Comparison of ENCODE assay signal across 21 mouse cellular contexts in the genomic region with DNA sequence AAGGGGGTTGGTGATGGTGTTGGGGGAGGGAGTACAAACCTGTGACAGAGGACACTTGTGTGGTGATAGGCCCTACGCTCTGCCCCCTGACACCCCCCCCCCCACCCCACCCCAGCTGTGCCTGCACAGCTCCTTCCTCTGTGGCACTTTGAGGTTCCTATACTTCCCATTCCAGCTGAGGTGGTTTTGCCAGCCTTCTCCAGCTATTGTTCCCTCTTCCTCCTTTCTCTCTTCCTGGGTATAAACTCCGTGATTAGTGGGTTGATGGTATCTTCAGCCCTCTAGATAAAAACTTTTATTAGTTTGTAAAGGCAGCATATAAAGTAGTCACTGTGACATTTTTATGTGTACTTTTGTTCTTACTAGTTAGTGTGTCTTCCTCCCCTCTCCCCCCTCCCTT. TPM values are rescaled to one million over a fixed set of nuclear protein-coding genes. Genes with fewer than 3 reads are reported as not detected.
DNase-seq lines count a peak whose midpoint lies in the region; ATAC-seq lines count a peak whose summit lies in the region.
"Had no signal": no experiment of that assay in that cellular context is flagged by ENCODE, and none has a peak within 500 bp of the region (broad histone marks: within the 10 kb centered on the region; RNA-seq: fewer than 3 reads in every experiment).

No protein-coding gene starts in this region.

- H3K4me2 ChIP-seq in heart, embryonic 12.5 days = no peak overlapping the region
- H3K4me2 ChIP-seq in kidney, embryonic 14.5 days (replicated peaks; ENCODE audit: low read depth, low read length) = no peak overlapping the region
- no peak overlapping the region for H3K4me2 ChIP-seq in neural tube, embryonic 11.5 days (ENCODE audit: low read depth)
- no peak overlapping the region for H3K4me2 ChIP-seq in neural tube, embryonic 15.5 days
- H3K4me2 ChIP-seq in stomach, embryonic 16.5 days (ENCODE audit: low read depth, low read length) = no peak overlapping the region
- H3K4me2 ChIP-seq: hindbrain, embryonic 15.5 days had no signal

- no peaks in the 10 kb centered on the region for H3K27me3 ChIP-seq in heart, embryonic 12.5 days (replicated peaks)
- no peaks in the 10 kb centered on the region for H3K27me3 ChIP-seq in kidney, embryonic 14.5 days (ENCODE audit: control insufficient read depth, insufficient read depth, low read length)
- H3K27me3 ChIP-seq in neural tube, embryonic 11.5 days (ENCODE audit: control insufficient read depth, insufficient read depth, low read length) = no peaks in the 10 kb centered on the region
- no peaks in the 10 kb centered on the region for H3K27me3 ChIP-seq in neural tube, embryonic 15.5 days (replicated peaks)
- H3K27me3 ChIP-seq in stomach, embryonic 16.5 days (ENCODE audit: control insufficient read depth, insufficient read depth, low read length) = no peaks in the 10 kb centered on the region
- H3K27me3 ChIP-seq: hindbrain, embryonic 15.5 days had no signal

- H3K4me1 ChIP-seq in heart, embryonic 12.5 days (replicated peaks) = peaks cover 46% of the 10 kb centered on the region
- H3K4me1 ChIP-seq in kidney, embryonic 14.5 days (ENCODE audit: control insufficient read depth, insufficient read depth, low read length) = peaks cover 27% of the 10 kb centered on the region; the same call in 1 of the 2 replicates
- H3K4me1 ChIP-seq in neural tube, embryonic 11.5 days (ENCODE audit: control insufficient read depth, insufficient read depth, low read length) = peaks cover 33% of the 10 kb centered on the region
- H3K4me1 ChIP-seq in neural tube, embryonic 15.5 days = peaks cover 20% of the 10 kb centered on the region
- peaks cover 22% of the 10 kb centered on the region for H3K4me1 ChIP-seq in stomach, embryonic 16.5 days (ENCODE audit: control insufficient read depth, insufficient read depth, low read length)
- H3K4me1 ChIP-seq: megakaryocyte, embryonic 14.5 days had no signal

- WGBS in heart, embryonic 12.5 days = 38% methylated on average over 2 of the region's 2 CpGs
- WGBS in kidney, embryonic 14.5 days = 24% methylated on average over 2 of the region's 2 CpGs
- WGBS in neural tube, embryonic 11.5 days = 30% methylated on average over 2 of the region's 2 CpGs
- 11% methylated on average over 2 of the region's 2 CpGs for WGBS in neural tube, embryonic 15.5 days
- WGBS in stomach, embryonic 16.5 days = 57% methylated on average over 2 of the region's 2 CpGs

- no peak overlapping the region for H3K4me3 ChIP-seq in heart, embryonic 12.5 days
- no peak overlapping the region for H3K4me3 ChIP-seq in kidney, embryonic 14.5 days (ENCODE audit: low read length)
- H3K4me3 ChIP-seq in neural tube, embryonic 11.5 days (ENCODE audit: low read depth, low read length) = no peak overlapping the region
- no peak overlapping the region for H3K4me3 ChIP-seq in neural tube, embryonic 15.5 days (replicated peaks)
- no peak overlapping the region for H3K4me3 ChIP-seq in stomach, embryonic 16.5 days (replicated peaks; ENCODE audit: low read length)
- H3K4me3 ChIP-seq: gastrocnemius, adult 2 months; hindbrain, embryonic 15.5 days; megakaryocyte, embryonic 14.5 days had no signal

- H3K9ac ChIP-seq in heart, embryonic 12.5 days = no peak overlapping the region
- H3K9ac ChIP-seq in kidney, embryonic 14.5 days (ENCODE audit: low read depth, low read length) = no peak overlapping the region
- H3K9ac ChIP-seq in neural tube, embryonic 11.5 days (ENCODE audit: low read length) = no peak overlapping the region
- H3K9ac ChIP-seq in neural tube, embryonic 15.5 days (replicated peaks) = no peak overlapping the region
- no peak overlapping the region for H3K9ac ChIP-seq in stomach, embryonic 16.5 days (ENCODE audit: low read length)
- H3K9ac ChIP-seq: hindbrain, embryonic 15.5 days; liver, postnatal 0 days had no signal

- H3K36me3 ChIP-seq in heart, embryonic 12.5 days = peaks cover 48% of the 10 kb centered on the region
- H3K36me3 ChIP-seq in kidney, embryonic 14.5 days (ENCODE audit: control insufficient read depth, insufficient read depth, low read length) = no peaks in the 10 kb centered on the region; the same call in 1 of the 2 replicates
- H3K36me3 ChIP-seq in neural tube, embryonic 11.5 days (ENCODE audit: control insufficient read depth, insufficient read depth, low read length) = no peaks in the 10 kb centered on the region
- H3K36me3 ChIP-seq in neural tube, embryonic 15.5 days = no peaks in the 10 kb centered on the region
- no peaks in the 10 kb centered on the region for H3K36me3 ChIP-seq in stomach, embryonic 16.5 days (ENCODE audit: control insufficient read depth, insufficient read depth, low read length)
- H3K36me3 ChIP-seq: hindbrain, embryonic 15.5 days had no signal

- no peak for ATAC-seq in heart, embryonic 12.5 days (ENCODE audit: insufficient number of reproducible peaks, low FRiP score)
- 0 out of 2 replicates have a peak, but pooled peaks have one; percentile 10 for ATAC-seq in kidney, embryonic 14.5 days (ENCODE audit: low FRiP score, low TSS enrichment)
- no peak for ATAC-seq in neural tube, embryonic 11.5 days (ENCODE audit: insufficient read depth, low FRiP score, low TSS enrichment)
- ATAC-seq in neural tube, embryonic 15.5 days (ENCODE audit: low FRiP score) = no peak
- no peak for ATAC-seq in stomach, embryonic 16.5 days (ENCODE audit: insufficient read depth, low FRiP score)
- ATAC-seq: liver, postnatal 0 days had no signal

- H3K27ac ChIP-seq in heart, embryonic 12.5 days (ENCODE audit: poor library complexity, severe bottlenecking) = peak overlapping the region; percentile 86; the same call in 1 of the 2 replicates
- H3K27ac ChIP-seq in kidney, embryonic 14.5 days (ENCODE audit: low read depth, low read length) = peak overlapping the region; percentile 56; the same call in 1 of the 2 replicates
- H3K27ac ChIP-seq in neural tube, embryonic 11.5 days (ENCODE audit: low read depth, low read length) = peak overlapping the region; percentile 21; the same call in 1 of the 2 replicates
- no peak overlapping the region for H3K27ac ChIP-seq in neural tube, embryonic 15.5 days (replicated peaks)
- H3K27ac ChIP-seq in stomach, embryonic 16.5 days (ENCODE audit: low read length) = peak overlapping the region; percentile 50
- H3K27ac ChIP-seq: gastrocnemius, adult 2 months; hindbrain, embryonic 15.5 days had no signal

- no peak for DNase-seq in heart, postnatal 4 days
- DNase-seq in kidney, postnatal 36 days = no peak
- no peak for DNase-seq in neural tube, embryonic 11.5 days (ENCODE audit: low spot score)
- no peak for DNase-seq in adrenal gland, postnatal 14 days
- DNase-seq: adrenal gland, postnatal 10 days; cerebellum, adult 9-11 months; gastrocnemius, adult 2 months; layer of hippocampus, postnatal 36 days; left cerebral cortex, postnatal 4 days; liver, postnatal 0 days; right cerebral cortex, postnatal 25 days had no signal

- no peaks in the 10 kb centered on the region for H3K9me3 ChIP-seq in heart, embryonic 12.5 days (replicated peaks)
- no peaks in the 10 kb centered on the region for H3K9me3 ChIP-seq in kidney, embryonic 14.5 days (ENCODE audit: control insufficient read depth, low read length)
- no peaks in the 10 kb centered on the region for H3K9me3 ChIP-seq in neural tube, embryonic 11.5 days (ENCODE audit: control insufficient read depth, low read length)
- no peaks in the 10 kb centered on the region for H3K9me3 ChIP-seq in neural tube, embryonic 15.5 days (replicated peaks)
- no peaks in the 10 kb centered on the region for H3K9me3 ChIP-seq in stomach, embryonic 16.5 days (replicated peaks; ENCODE audit: control insufficient read depth, low read length)
- H3K9me3 ChIP-seq: hindbrain, embryonic 15.5 days; megakaryocyte, embryonic 14.5 days had no signal

RNA-seq across cellular contexts. Expression of a gene that starts 58.5 kb away (rescaled TPM):
- polyA plus RNA-seq in heart, embryonic 12.5 days (2016; fragmentation: Nextera tagmentation; extraction: Ambion mirVana) = not detected in 2 replicates
- not detected for total RNA-seq in heart, postnatal 4 days (2021)
- not detected in 2 replicates for polyA plus RNA-seq in kidney, embryonic 14.5 days (2014; fragmentation: Nextera tagmentation; extraction: Ambion mirVana)
- not detected in 2 replicates for polyA plus RNA-seq in neural tube, embryonic 11.5 days (2014; fragmentation: Nextera tagmentation; extraction: Ambion mirVana)
- not detected in 2 replicates for polyA plus RNA-seq in neural tube, embryonic 15.5 days (2015; fragmentation: Nextera tagmentation; extraction: Ambion mirVana)
- not detected in 2 replicates for polyA plus RNA-seq in stomach, embryonic 16.5 days (2015; fragmentation: Nextera tagmentation; extraction: Ambion mirVana)
- not detected in 2 replicates for total RNA-seq in adrenal gland, postnatal 14 days (2021)
- total RNA-seq: adrenal gland, postnatal 10 days; ES-E14; gastrocnemius, adult 2 months; layer of hippocampus, postnatal 36 days; left cerebral cortex, postnatal 4 days had no signal
- polyA plus RNA-seq: C2C12; hindbrain, embryonic 15.5 days; large intestine, adult 2 months; liver, postnatal 0 days; thymus, postnatal 0 days had no signal

RNA-seq across cellular contexts. Expression of a gene that starts 59.0 kb away (rescaled TPM):
- polyA plus RNA-seq in heart, embryonic 12.5 days (2016; fragmentation: Nextera tagmentation; extraction: Ambion mirVana) = 257 and 286 TPM in 2 replicates
- total RNA-seq in heart, postnatal 4 days (2021) = 100 to 1,000 TPM; 145 to 147 TPM
- 116 and 125 TPM in 2 replicates for polyA plus RNA-seq in kidney, embryonic 14.5 days (2014; fragmentation: Nextera tagmentation; extraction: Ambion mirVana)
- polyA plus RNA-seq in neural tube, embryonic 11.5 days (2014; fragmentation: Nextera tagmentation; extraction: Ambion mirVana) = 147 and 150 TPM in 2 replicates
- 26.2 and 48.7 TPM in 2 replicates for polyA plus RNA-seq in neural tube, embryonic 15.5 days (2015; fragmentation: Nextera tagmentation; extraction: Ambion mirVana)
- polyA plus RNA-seq in stomach, embryonic 16.5 days (2015; fragmentation: Nextera tagmentation; extraction: Ambion mirVana) = 259 and 283 TPM in 2 replicates
- total RNA-seq in adrenal gland, postnatal 14 days (2021) = 13.0 and 15.7 TPM in 2 replicates
